Mouse (Mus musculus) stomach, postnatal 0 days (tissue): ENCODE data around the gene Carmil1.

Experiments used
- CTCF ChIP-seq: IDR thresholded peaks from 2 replicates; pipeline ENCODE4 v1.5.1; 2016; ENCODE audit warnings: antibody characterized with exemption, low read depth, mild to moderate bottlenecking, moderate library complexity
- EP300 ChIP-seq: optimal IDR thresholded peaks from 2 replicates; pipeline ENCODE3; 2016; ENCODE audit warnings: antibody characterized with exemption

GRCm38 (mm10) chr13:24199861-24200543 lies 80.6 kb downstream of the Carmil1 start:
- TF ChIP-seq CTCF (no peak), EP300 (no peak)
